Mouse (Mus musculus) cortical plate, adult 2 months (tissue): ENCODE measurements around the gene Id3.

ENCODE experiments used
- CTCF ChIP-seq: fragments of 200-500 bp; IDR thresholded peaks from 2 replicates; pipeline ENCODE4 v1.5.1; 2011; ENCODE audit warnings: mild to moderate bottlenecking, control low read depth, low read length; ENCODE audit not compliant: insufficient read depth; ENCODE audit errors: extremely low read depth
- POLR2A ChIP-seq: fragments of 200-500 bp; IDR thresholded peaks from 2 replicates; pipeline ENCODE4 v1.6.1; 2011; ENCODE audit warnings: mild to moderate bottlenecking, low read length, control low read depth; ENCODE audit not compliant: insufficient read depth; ENCODE audit errors: extremely low read depth

DNA sequence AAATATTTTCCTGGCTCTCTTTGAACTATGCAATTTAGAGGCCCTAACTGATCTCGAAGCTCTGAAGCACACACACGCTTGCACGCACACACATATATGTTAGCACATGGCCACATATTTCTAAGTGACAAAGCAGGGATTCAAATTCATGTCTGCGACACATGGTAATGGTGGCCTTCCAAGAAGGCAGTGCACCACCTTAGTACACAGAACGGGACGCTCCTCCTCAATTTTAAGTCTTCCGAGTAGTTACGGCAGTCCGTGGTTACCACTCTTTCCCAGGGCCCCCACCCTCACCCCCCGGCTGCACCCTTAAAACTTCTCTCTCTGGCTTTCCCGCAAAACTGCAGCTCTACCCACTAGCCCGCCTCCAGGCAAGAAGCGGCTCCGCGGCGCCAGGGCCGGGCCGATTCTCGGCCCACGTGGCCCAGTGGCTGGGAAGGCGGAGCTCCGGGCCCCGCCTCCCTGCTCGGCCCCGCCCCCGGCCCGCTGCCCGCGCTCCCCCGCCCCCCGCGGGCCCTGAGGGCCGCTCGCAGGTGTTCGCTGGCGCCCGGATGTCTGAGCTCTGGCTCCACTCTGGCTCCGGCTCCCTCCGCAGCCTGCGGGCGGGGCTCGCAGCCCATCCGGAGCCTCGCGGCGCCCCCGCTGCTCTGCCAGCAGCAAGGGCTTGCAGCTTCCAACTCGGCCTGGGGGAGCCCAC is 4.3 kb downstream of the Id3 start:
- no peak for TF ChIP-seq CTCF
- 0 out of 2 replicates have a peak, but pooled peaks have one; percentile 34 for TF ChIP-seq POLR2A
